Mouse (Mus musculus) adrenal gland (tissue): ENCODE results near the gene Pmm1.
"Not testable (repeated sequence)": the region's sequence is repeated elsewhere in the genome, so short reads cannot be mapped to it uniquely, and the experiment has no call there.

Experiments
- intact Hi-C: fragments of 180-260 bp; cut with DNase I; formaldehyde crosslinking; loops from one replicate; pipeline ENCODE4 v1.15.1; 2025
- long read RNA-seq, 2 experiments: library from polyadenylated mRNA; unstranded; transcript quantifications; one replicate each; pipeline ENCODE4 v2.0.0; 2020; ENCODE audit warnings: borderline replicate concordance in 1 of 2; ENCODE audit not compliant: insufficient replicate concordance in 1 of 2

Gene Pmm1
- long read RNA-seq, experiment 1, transcript Pmm1-201 (8 exons, 1,300 nt) = major isoform, 68 of 77 reads
- long read RNA-seq, experiment 1, partial matches to known transcripts = 2 of 77 reads
- long read RNA-seq, experiment 1, other reads (novel, unspliced or antisense) = 5 of 77 reads
- long read RNA-seq, experiment 2, transcript Pmm1-201 (8 exons, 1,300 nt) = major isoform, 68 of 75 reads
- long read RNA-seq, experiment 2, partial matches to known transcripts = 2 of 75 reads
- long read RNA-seq, experiment 2, other reads (novel, unspliced or antisense) = 2 of 75 reads

- intact Hi-C loops = loop anchor here (2.0 kb wide), 1 partner anchor 28 kb away; no protein-coding TSS in a partner anchor
Measured at GRCm38 (mm10) chr15:81960171-81961077, at the start of gene Pmm1. Gene Pmm1, minus strand, starts transcription at chr15:81960930.

GRCm38 (mm10) chr15:82004257-82004656, 43.5 kb upstream of the Pmm1 start:
- intact Hi-C loops = no loop called here

- intact Hi-C loops = no loop called here
Measured at GRCm38 (mm10) chr15:81993992-81994391, 33.3 kb upstream of the Pmm1 start.

- intact Hi-C loops = no loop called here
Measured at GRCm38 (mm10) chr15:81990549-81990948, 29.8 kb upstream of the Pmm1 start.

GRCm38 (mm10) chr15:81989371-81990062, 28.8 kb upstream of the Pmm1 start:
- intact Hi-C loops = loop anchor here (1.0 to 2.0 kb wide), 2 partner anchors 29 to 51 kb away; partner anchors contain the start of gene Pmm1

- intact Hi-C loops = loop anchor here (2.0 kb wide), 1 partner anchor 27 kb away; the partner anchor contains the start of gene Pmm1
Measured at GRCm38 (mm10) chr15:81987646-81988045, 26.9 kb upstream of the Pmm1 start, which contains the start of gene Xrcc6. Gene Xrcc6, plus strand, starts transcription at chr15:81987835.

- intact Hi-C loops = no loop called here
Measured at GRCm38 (mm10) chr15:81985267-81986161, 24.8 kb upstream of the Pmm1 start.

- intact Hi-C loops = no loop called here
Measured at GRCm38 (mm10) chr15:81982173-81982572, 21.4 kb upstream of the Pmm1 start.

GRCm38 (mm10) chr15:81980321-81980720, 19.6 kb upstream of the Pmm1 start, which contains the start of gene 1700029P11Rik:
Gene 1700029P11Rik, plus strand, starts transcription at chr15:81980540.
- intact Hi-C loops = no loop called here

GRCm38 (mm10) chr15:81975156-81975555, 14.4 kb upstream of the Pmm1 start:
- intact Hi-C loops = not testable (repeated sequence)

GRCm38 (mm10) chr15:81970498-81970897, 9.8 kb upstream of the Pmm1 start:
- intact Hi-C loops = loop anchor here (5.0 kb wide), 1 partner anchor 1083 kb away; no protein-coding TSS in a partner anchor

GRCm38 (mm10) chr15:81969635-81970034, 8.9 kb upstream of the Pmm1 start:
- intact Hi-C loops = loop anchor here (5.0 kb wide), 1 partner anchor 1082 kb away; no protein-coding TSS in a partner anchor

- intact Hi-C loops = no loop called here
Measured at GRCm38 (mm10) chr15:81969173-81969572, 8.4 kb upstream of the Pmm1 start.

GRCm38 (mm10) chr15:81968447-81968846, 7.7 kb upstream of the Pmm1 start:
- intact Hi-C loops = no loop called here

GRCm38 (mm10) chr15:81967821-81968220, 7.1 kb upstream of the Pmm1 start:
- intact Hi-C loops = no loop called here

GRCm38 (mm10) chr15:81966062-81966829, 5.5 kb upstream of the Pmm1 start:
- intact Hi-C loops = no loop called here

GRCm38 (mm10) chr15:81964980-81965545, 4.3 kb upstream of the Pmm1 start:
- intact Hi-C loops = no loop called here

GRCm38 (mm10) chr15:81964262-81964661, 3.5 kb upstream of the Pmm1 start:
- intact Hi-C loops = no loop called here

GRCm38 (mm10) chr15:81961078-81961451, 335 bp upstream of the Pmm1 start:
- intact Hi-C loops = loop anchor here (2.0 kb wide), 1 partner anchor 28 kb away; no protein-coding TSS in a partner anchor
